Mouse (Mus musculus) brain, adult 2 months (tissue): Measurements from ENCODE around the gene Sdhaf1.

Source experiments
- DNase-seq: peaks from one replicate; pipeline ENCODE4 v3.0.0; 2011; ENCODE audit warnings: low read depth, low spot score

Gene Sdhaf1

DNA sequence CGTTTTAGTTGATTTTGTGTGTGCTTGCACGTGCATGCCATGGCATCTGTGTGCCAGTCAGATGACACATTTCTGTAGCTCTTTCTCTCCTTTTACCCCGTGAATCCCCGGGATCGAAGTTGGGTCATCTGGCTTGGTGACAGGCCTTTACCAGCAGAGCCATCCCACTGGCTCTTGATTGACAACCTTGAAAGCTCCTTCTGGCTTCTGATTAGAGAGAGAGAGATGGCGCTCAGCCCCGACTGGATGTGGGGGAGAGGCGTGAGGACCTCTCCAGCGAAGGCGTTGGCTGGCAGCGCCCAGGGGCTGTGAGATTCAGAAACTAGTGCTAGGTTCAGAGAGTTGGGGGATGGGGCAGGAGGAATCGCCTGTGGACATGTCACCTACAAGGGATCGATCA lies 29.9 kb downstream of the Sdhaf1 start:
- DNase-seq = peak; percentile 77

GRCm38 (mm10) chr7:30291215-30292131 lies 32.2 kb downstream of the Sdhaf1 start, which contains the start of gene Clip3:
Clip3 (plus strand) TSS chr7:30291728.
- peak; percentile 95 for DNase-seq

GRCm38 (mm10) chr7:30289714-30290399 lies 33.8 kb downstream of the Sdhaf1 start:
- DNase-seq = peak; percentile 85

- DNase-seq = no peak
Measured at GRCm38 (mm10) chr7:30289071-30289713, 34.5 kb downstream of the Sdhaf1 start.

DNA sequence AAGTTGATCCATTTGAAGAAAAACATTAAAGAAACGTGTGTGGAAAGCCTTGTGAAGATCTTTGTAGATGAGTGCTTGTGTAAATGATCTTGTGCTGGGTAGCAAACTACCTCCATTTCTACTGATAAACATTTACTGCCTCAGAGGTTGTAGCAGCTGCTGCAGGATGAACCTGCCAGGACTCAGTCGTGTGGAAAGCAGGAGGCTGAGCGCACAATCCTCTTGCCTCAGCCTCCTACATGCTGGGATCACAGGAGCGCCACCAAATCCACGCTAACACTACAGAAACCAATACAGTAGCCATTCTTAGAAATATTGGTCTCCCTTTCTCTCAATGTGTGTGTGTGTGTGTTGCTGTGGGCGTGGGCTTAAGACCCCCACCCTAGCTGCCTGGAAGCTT lies 35.6 kb downstream of the Sdhaf1 start:
- peak; percentile 74 for DNase-seq

DNA sequence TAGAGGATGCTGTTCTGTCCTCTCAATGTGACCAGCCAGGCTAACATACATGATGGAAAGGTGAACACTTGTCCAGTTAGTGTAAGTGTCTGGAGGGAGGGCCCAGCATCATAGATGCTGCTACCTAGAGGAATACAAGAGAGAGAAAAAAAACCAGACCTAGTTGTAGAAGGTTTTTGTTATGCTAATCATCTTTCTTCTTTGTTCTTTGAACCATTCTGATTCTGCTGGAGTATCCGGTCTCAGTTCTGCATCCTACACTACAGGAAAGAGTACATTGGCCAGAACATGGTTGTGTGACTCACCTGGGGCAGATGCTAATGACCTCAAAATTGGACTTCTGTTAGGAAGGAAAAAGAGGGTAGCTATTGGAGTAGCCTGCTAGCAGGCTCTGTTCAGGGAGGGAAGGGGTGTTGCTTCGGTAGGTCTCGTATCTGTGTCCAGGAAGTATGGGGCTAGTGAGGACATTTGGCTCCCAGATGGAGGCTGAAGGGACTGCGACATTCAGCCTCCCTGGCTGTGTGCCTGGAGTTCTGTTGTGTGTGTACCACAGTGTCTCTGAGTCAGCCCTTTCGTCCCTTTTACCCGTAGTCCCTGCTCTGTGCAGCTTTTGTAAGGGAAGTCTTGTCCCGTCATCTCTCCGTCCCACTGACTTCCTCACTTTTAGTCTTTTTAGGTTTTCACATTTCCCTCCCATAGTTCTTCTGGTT lies 36.8 kb downstream of the Sdhaf1 start:
- peak; percentile 96 for DNase-seq

- peak; percentile 55 for DNase-seq
Measured at GRCm38 (mm10) chr7:30282740-30283139, 41.0 kb downstream of the Sdhaf1 start.

- DNase-seq = no peak
Measured at GRCm38 (mm10) chr7:30281522-30281921, 42.2 kb downstream of the Sdhaf1 start.

DNA sequence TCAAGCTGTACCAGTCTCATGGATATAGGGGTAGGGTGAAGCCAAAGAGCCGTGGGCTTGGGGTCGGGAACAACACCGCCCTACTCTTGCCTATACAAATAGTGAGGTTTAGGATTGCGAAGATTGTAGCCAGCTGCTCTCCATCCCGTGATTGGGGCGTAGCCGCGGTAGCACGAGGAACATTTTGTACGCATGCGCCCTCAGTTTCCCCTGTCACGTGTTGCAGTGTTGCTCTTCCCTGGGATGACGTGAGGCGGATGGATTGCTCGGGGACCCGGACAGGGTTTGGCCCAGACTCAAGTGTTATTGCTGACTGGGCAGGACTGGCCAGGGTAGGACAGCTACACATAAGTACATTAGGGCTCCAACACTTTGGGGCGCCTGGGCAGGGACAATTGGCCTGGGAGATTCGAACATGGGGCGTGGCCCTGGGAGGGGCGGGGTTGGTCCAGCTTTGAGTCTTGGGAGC lies 43.0 kb downstream of the Sdhaf1 start:
- peak; percentile 95 for DNase-seq

GRCm38 (mm10) chr7:30279951-30280669 lies 43.6 kb downstream of the Sdhaf1 start, which contains the start of the genes Thap8 and Wdr62:
Thap8 (plus strand) TSS chr7:30280094.
Wdr62 (minus strand) TSS chr7:30280419.
- peak; percentile 97 for DNase-seq

DNA sequence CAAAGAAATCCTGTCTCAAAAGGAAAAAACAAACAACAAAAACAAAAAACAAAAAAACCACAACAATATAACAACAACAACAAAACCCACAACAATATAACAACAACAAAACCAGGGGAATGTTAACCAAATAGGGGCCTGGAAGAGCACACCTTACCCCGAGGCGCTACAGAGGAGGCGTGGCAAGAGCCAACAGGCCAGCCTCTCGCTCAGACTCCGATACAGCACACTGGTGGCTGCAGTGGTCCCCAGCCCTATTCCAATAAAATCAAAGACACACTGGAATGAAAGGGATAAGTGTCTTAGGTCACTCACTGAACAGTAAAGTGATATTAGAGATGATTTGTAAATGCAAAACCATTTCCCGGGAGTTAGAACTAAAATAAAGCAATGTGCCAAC lies 44.2 kb downstream of the Sdhaf1 start:
- DNase-seq = no peak

DNA sequence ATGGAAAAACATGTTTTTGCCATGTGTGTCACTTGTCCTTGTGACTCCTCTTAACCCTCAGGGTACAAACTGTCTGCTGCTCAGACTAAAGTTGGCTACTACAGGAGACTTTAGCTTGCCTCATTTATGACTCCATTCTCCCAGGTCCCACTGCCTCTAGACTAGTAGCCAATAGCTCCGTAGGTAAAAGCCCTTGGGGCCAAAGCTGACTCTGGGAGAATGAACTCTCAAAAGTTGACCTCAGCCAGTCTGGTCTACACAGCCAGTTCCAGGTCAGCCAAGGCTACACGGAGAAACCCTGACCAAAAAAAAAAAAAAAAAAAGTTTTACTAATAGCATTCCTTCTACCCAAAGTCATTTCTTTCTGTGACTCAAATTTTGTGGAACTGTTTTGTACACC lies 44.8 kb downstream of the Sdhaf1 start:
- DNase-seq = no peak

- no peak for DNase-seq
Measured at GRCm38 (mm10) chr7:30274383-30274782, 49.3 kb downstream of the Sdhaf1 start.
